Mouse (Mus musculus): ENCODE measurements at regions not wholly inside any gene's neighbourhood (a gene's known extent, or its start where the extent isn't known, plus 50 kb on each side); places are given as distances from the start of the nearest gene placed in this dataset.

- Histone ChIP-seq H3K4me2 (replicated peaks; ENCODE audit: low read depth, low read length) (no peak overlapping the region), H3K27ac (ENCODE audit: low read length) (no peak overlapping the region), H3K4me1 (ENCODE audit: insufficient read depth, low read length) (no peaks in the 10 kb centered on the region), H3K4me3 (ENCODE audit: low read length) (no peak overlapping the region), H3K9me3 (ENCODE audit: low read length) (no peaks in the 10 kb centered on the region), H3K9ac (replicated peaks; ENCODE audit: low read length) (no peak overlapping the region), H3K36me3 (ENCODE audit: insufficient read depth, low read length) (no peaks in the 10 kb centered on the region), H3K27me3 (ENCODE audit: insufficient read depth, low read length) (no peaks in the 10 kb centered on the region)
- 51% methylated on average over 8 of the region's 8 CpGs for WGBS
- no peak for ATAC-seq (ENCODE audit: low FRiP score, low TSS enrichment)
Measured at GRCm38 (mm10) chr8:109012655-109013054, 481.2 kb upstream of the Pmfbp1 start.

DNA sequence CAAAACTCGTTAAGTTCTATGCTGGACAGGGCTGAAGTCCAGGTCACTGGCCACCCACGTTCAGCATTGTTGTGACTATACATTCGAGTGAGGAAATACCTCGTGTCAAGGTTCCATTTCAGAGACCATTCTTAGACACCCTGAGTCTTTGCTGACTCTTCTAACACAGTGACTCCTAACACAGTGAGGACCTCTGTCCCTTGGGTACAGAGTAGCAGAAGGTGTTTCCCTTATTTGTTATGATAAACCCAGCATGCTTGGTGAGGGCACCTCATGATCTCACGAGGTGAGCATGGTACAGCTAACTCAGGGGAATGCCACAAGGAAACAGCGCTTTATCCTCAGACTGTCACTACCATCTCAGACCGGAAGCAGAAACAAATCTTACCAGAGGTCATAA, 480.2 kb upstream of the Pmfbp1 start:
- Histone ChIP-seq H3K36me3 (ENCODE audit: insufficient read depth, low read length) (no peaks in the 10 kb centered on the region), H3K9ac (replicated peaks; ENCODE audit: low read length) (no peak overlapping the region), H3K27ac (ENCODE audit: low read length) (no peak overlapping the region), H3K4me3 (ENCODE audit: low read length) (no peak overlapping the region), H3K4me2 (replicated peaks; ENCODE audit: low read depth, low read length) (no peak overlapping the region), H3K9me3 (ENCODE audit: low read length) (no peaks in the 10 kb centered on the region), H3K4me1 (ENCODE audit: insufficient read depth, low read length) (no peaks in the 10 kb centered on the region), H3K27me3 (ENCODE audit: insufficient read depth, low read length) (no peaks in the 10 kb centered on the region)
- no peak for ATAC-seq (ENCODE audit: low FRiP score, low TSS enrichment)
- WGBS, result 58% methylated on average over 7 of the region's 7 CpGs

DNA sequence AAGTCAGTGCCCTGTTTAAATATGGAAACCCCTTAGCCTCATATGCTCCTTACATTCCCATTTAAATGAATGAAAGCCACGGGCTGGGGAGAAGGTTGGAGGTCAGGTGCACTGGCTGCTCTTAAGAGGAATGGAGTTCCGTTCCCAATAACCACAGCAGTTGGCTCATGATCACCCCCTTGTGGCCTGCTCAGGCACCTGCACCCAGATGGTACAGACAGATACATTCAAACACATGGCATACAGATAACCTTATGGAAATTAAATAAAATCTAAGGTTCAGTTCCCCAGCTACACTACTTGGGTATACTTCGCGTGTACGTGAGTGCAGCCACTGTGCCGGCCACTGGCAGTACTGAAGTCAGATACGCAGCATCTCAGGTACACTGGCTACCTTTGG, 479.1 kb upstream of the Pmfbp1 start:
- H3K36me3 ChIP-seq (ENCODE audit: insufficient read depth, low read length), result no peaks in the 10 kb centered on the region
- no peak for ATAC-seq (ENCODE audit: low FRiP score, low TSS enrichment)
- no peaks in the 10 kb centered on the region for H3K4me1 ChIP-seq (ENCODE audit: insufficient read depth, low read length)
- H3K9me3 ChIP-seq (ENCODE audit: low read length), result no peaks in the 10 kb centered on the region
- H3K4me2 ChIP-seq (replicated peaks; ENCODE audit: low read depth, low read length), result no peak overlapping the region
- H3K27ac ChIP-seq (ENCODE audit: low read length), result no peak overlapping the region
- 67% methylated on average over 7 of the region's 7 CpGs for WGBS
- H3K4me3 ChIP-seq (ENCODE audit: low read length), result no peak overlapping the region
- H3K9ac ChIP-seq (replicated peaks; ENCODE audit: low read length), result no peak overlapping the region
- no peaks in the 10 kb centered on the region for H3K27me3 ChIP-seq (ENCODE audit: insufficient read depth, low read length)

DNA sequence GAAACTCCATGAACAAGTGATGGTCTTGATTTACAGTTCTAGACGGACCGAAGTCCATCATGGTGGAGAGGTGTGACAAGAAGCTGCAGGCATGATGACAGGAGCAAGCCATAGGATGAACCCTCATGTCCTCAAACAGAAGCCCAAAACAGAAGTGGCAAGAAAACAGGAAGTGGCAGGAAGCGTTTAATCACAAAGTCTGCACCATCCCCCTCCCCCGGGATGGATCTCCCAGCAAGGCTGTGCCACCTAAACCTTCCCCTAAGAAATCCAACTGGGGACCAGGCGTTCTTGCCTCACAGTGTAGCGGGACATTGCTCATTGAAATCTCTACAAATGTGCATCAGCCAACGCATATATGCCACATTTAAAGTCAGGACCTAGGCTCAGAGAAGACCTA, 474.3 kb upstream of the Pmfbp1 start:
- no peak overlapping the region for H3K4me2 ChIP-seq (replicated peaks; ENCODE audit: low read depth, low read length)
- ATAC-seq (ENCODE audit: low FRiP score, low TSS enrichment), result no peak
- no peak overlapping the region for H3K4me3 ChIP-seq (ENCODE audit: low read length)
- H3K9me3 ChIP-seq (ENCODE audit: low read length), result no peaks in the 10 kb centered on the region
- no peaks in the 10 kb centered on the region for H3K36me3 ChIP-seq (ENCODE audit: insufficient read depth, low read length)
- no peaks in the 10 kb centered on the region for H3K4me1 ChIP-seq (ENCODE audit: insufficient read depth, low read length)
- no peak overlapping the region for H3K27ac ChIP-seq (ENCODE audit: low read length)
- WGBS, result 78% methylated on average over 7 of the region's 7 CpGs
- no peak overlapping the region for H3K9ac ChIP-seq (replicated peaks; ENCODE audit: low read length)
- H3K27me3 ChIP-seq (ENCODE audit: insufficient read depth, low read length), result no peaks in the 10 kb centered on the region

- Histone ChIP-seq H3K9me3 (ENCODE audit: low read length) (no peaks in the 10 kb centered on the region), H3K4me1 (ENCODE audit: insufficient read depth, low read length) (no peaks in the 10 kb centered on the region), H3K27me3 (ENCODE audit: insufficient read depth, low read length) (no peaks in the 10 kb centered on the region), H3K27ac (ENCODE audit: low read length) (no peak overlapping the region), H3K9ac (replicated peaks; ENCODE audit: low read length) (no peak overlapping the region), H3K36me3 (ENCODE audit: insufficient read depth, low read length) (no peaks in the 10 kb centered on the region), H3K4me2 (replicated peaks; ENCODE audit: low read depth, low read length) (no peak overlapping the region), H3K4me3 (ENCODE audit: low read length) (no peak overlapping the region)
- no peak for ATAC-seq (ENCODE audit: low FRiP score, low TSS enrichment)
- WGBS, result 94% methylated on average over 4 of the region's 4 CpGs
Measured at GRCm38 (mm10) chr8:109020102-109020501, 473.7 kb upstream of the Pmfbp1 start.

DNA sequence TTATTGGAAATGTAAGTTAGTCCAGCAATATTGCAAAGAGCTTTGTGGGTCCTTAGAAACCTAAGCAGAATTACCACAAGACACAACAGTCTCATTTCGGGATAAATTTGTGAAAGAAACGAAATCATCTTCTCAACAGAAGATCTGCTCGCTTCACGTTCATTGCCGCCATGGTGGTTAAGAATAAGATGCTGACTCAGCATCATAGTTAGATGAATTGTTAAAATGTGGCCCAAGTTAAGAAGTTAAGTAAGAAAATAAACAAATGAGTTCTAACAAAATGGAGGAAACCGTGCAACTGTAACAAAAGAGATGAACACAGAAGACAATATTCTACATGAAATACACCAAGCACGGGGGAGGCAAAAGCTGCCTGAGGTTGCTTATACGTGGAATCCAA, 465.9 kb upstream of the Pmfbp1 start:
- Histone ChIP-seq H3K27me3 (ENCODE audit: insufficient read depth, low read length) (no peaks in the 10 kb centered on the region), H3K36me3 (ENCODE audit: insufficient read depth, low read length) (no peaks in the 10 kb centered on the region), H3K27ac (ENCODE audit: low read length) (no peak overlapping the region), H3K4me3 (ENCODE audit: low read length) (no peak overlapping the region), H3K4me1 (ENCODE audit: insufficient read depth, low read length) (no peaks in the 10 kb centered on the region), H3K4me2 (replicated peaks; ENCODE audit: low read depth, low read length) (no peak overlapping the region), H3K9ac (replicated peaks; ENCODE audit: low read length) (no peak overlapping the region), H3K9me3 (ENCODE audit: low read length) (no peaks in the 10 kb centered on the region)
- WGBS, result 90% methylated on average over 8 of the region's 8 CpGs
- no peak for ATAC-seq (ENCODE audit: low FRiP score, low TSS enrichment)

- ATAC-seq (ENCODE audit: low FRiP score, low TSS enrichment), result no peak
- no peak overlapping the region for H3K4me3 ChIP-seq (ENCODE audit: low read length)
- H3K27me3 ChIP-seq (ENCODE audit: insufficient read depth, low read length), result no peaks in the 10 kb centered on the region
- H3K4me2 ChIP-seq (replicated peaks; ENCODE audit: low read depth, low read length), result no peak overlapping the region
- 37% methylated on average over 4 of the region's 4 CpGs for WGBS
- no peaks in the 10 kb centered on the region for H3K36me3 ChIP-seq (ENCODE audit: insufficient read depth, low read length)
- no peak overlapping the region for H3K27ac ChIP-seq (ENCODE audit: low read length)
- H3K4me1 ChIP-seq (ENCODE audit: insufficient read depth, low read length), result no peaks in the 10 kb centered on the region
- no peak overlapping the region for H3K9ac ChIP-seq (replicated peaks; ENCODE audit: low read length)
- peaks cover 7% of the 10 kb centered on the region for H3K9me3 ChIP-seq (ENCODE audit: low read length)
Measured at GRCm38 (mm10) chr8:109053608-109054007, 440.2 kb upstream of the Pmfbp1 start.

GRCm38 (mm10) chr8:109059152-109059551, 434.7 kb upstream of the Pmfbp1 start:
- Histone ChIP-seq H3K27me3 (ENCODE audit: insufficient read depth, low read length) (no peaks in the 10 kb centered on the region), H3K4me1 (ENCODE audit: insufficient read depth, low read length) (no peaks in the 10 kb centered on the region), H3K9ac (replicated peaks; ENCODE audit: low read length) (no peak overlapping the region), H3K27ac (ENCODE audit: low read length) (no peak overlapping the region), H3K36me3 (ENCODE audit: insufficient read depth, low read length) (no peaks in the 10 kb centered on the region), H3K9me3 (ENCODE audit: low read length) (no peaks in the 10 kb centered on the region), H3K4me3 (ENCODE audit: low read length) (no peak overlapping the region), H3K4me2 (replicated peaks; ENCODE audit: low read depth, low read length) (no peak overlapping the region)
- ATAC-seq (ENCODE audit: low FRiP score, low TSS enrichment), result 0 out of 2 replicates have a peak, but pooled peaks have one; percentile 9
- WGBS, result 69% methylated on average over 5 of the region's 5 CpGs

DNA sequence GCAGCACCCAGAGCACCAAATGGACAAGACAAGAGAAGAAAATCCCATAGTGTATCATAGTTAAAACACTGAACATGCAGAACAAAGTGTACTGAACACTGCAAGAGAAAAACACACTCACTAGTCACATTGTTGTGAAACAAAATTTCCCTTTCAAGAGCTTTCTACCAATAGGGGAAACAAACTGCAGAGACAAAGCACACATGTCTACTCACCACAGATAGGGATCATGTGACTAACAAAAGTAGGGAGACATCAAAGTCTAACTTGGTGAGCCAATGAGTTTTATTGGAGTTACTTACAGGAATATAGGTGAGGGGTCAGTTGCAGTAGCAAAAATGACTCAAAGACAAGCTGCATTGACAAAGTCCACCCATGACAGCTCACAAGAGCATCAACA, 431.5 kb upstream of the Pmfbp1 start:
- Histone ChIP-seq H3K4me1 (ENCODE audit: insufficient read depth, low read length) (no peaks in the 10 kb centered on the region), H3K9me3 (ENCODE audit: low read length) (peaks cover 5% of the 10 kb centered on the region; the same call in 1 of the 2 replicates), H3K4me2 (replicated peaks; ENCODE audit: low read depth, low read length) (no peak overlapping the region), H3K27me3 (ENCODE audit: insufficient read depth, low read length) (no peaks in the 10 kb centered on the region), H3K36me3 (ENCODE audit: insufficient read depth, low read length) (no peaks in the 10 kb centered on the region), H3K9ac (replicated peaks; ENCODE audit: low read length) (no peak overlapping the region), H3K4me3 (ENCODE audit: low read length) (no peak overlapping the region), H3K27ac (ENCODE audit: low read length) (no peak overlapping the region)
- ATAC-seq (ENCODE audit: low FRiP score, low TSS enrichment), result no peak

DNA sequence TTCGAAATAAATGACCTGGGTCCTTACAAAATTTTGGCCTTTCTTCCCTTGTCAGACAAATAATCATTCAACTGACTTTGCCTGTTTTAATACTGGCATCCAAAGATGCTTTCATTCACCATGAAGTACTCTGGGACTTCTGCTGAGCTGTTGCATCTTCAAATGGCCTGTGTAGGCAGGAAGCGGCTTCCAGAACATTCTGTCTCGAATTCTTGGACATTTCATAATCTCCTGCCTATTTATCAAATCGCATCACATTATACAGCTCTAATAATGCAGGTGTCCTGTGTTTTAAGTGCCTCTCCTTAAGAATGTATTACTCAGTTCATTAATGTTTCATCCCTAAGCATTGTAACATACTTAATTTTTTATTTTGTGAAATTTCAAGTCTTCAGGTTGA, 420.1 kb upstream of the Pmfbp1 start:
- Histone ChIP-seq H3K36me3 (ENCODE audit: insufficient read depth, low read length) (no peaks in the 10 kb centered on the region), H3K4me2 (replicated peaks; ENCODE audit: low read depth, low read length) (no peak overlapping the region), H3K27ac (ENCODE audit: low read length) (no peak overlapping the region), H3K4me3 (ENCODE audit: low read length) (no peak overlapping the region), H3K9me3 (ENCODE audit: low read length) (peaks cover 3% of the 10 kb centered on the region; the same call in 1 of the 2 replicates), H3K4me1 (ENCODE audit: insufficient read depth, low read length) (no peaks in the 10 kb centered on the region), H3K9ac (replicated peaks; ENCODE audit: low read length) (no peak overlapping the region), H3K27me3 (ENCODE audit: insufficient read depth, low read length) (no peaks in the 10 kb centered on the region)
- ATAC-seq (ENCODE audit: low FRiP score, low TSS enrichment), result no peak
- 85% methylated on average over 4 of the region's 4 CpGs for WGBS

DNA sequence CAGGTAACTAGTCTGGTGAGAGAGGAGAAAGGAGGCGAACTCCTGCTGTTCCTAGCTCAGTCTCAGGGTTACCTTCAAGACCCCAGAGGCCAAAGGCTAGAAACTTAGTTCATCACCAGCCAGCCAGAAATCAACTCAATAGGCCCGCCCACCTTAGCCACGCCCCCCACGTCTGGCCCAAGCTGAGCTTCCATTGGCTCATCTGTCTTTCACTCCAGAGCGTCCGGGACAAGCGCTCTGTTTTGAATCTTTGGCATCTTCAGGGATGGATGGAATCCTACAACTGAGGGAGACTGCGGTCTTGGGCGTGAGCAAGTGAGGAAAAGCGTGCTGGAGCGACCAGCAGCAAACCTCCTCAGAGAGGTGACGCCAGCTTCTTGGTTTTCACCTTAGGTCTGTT, 418.8 kb upstream of the Pmfbp1 start:
- H3K36me3 ChIP-seq (ENCODE audit: insufficient read depth, low read length), result no peaks in the 10 kb centered on the region
- peaks cover 3% of the 10 kb centered on the region; the same call in 1 of the 2 replicates for H3K9me3 ChIP-seq (ENCODE audit: low read length)
- 17% methylated on average over 12 of the region's 12 CpGs for WGBS
- no peak overlapping the region for H3K9ac ChIP-seq (replicated peaks; ENCODE audit: low read length)
- no peak overlapping the region for H3K27ac ChIP-seq (ENCODE audit: low read length)
- H3K4me2 ChIP-seq (replicated peaks; ENCODE audit: low read depth, low read length), result peak overlapping the region; percentile 48
- H3K27me3 ChIP-seq (ENCODE audit: insufficient read depth, low read length), result no peaks in the 10 kb centered on the region
- no peaks in the 10 kb centered on the region for H3K4me1 ChIP-seq (ENCODE audit: insufficient read depth, low read length)
- no peak for ATAC-seq (ENCODE audit: low FRiP score, low TSS enrichment)
- H3K4me3 ChIP-seq (ENCODE audit: low read length), result peak overlapping the region; percentile 30
